Mouse (Mus musculus): Measurements from ENCODE around the gene Fgl2. TPM values are rescaled to one million over a fixed set of nuclear protein-coding genes. Genes with fewer than 3 reads are reported as not detected.

The Fgl2 gene
- total RNA-seq, 2 experiments from 2014 or later = 1.2 to 2.4 TPM

Other genes with a start within 250 kb of the Fgl2 start
- gene Gsap, start 186.4 kb upstream of the Fgl2 start, total RNA-seq (2021) = 1 to 10 TPM; 6.3 to 10.0 TPM
- gene Ccdc146, start 52.0 kb downstream of the Fgl2 start, total RNA-seq (2021) = under 1 TPM; 0.20 to 0.47 TPM
- gene Fam185a, start 52.3 kb downstream of the Fgl2 start, total RNA-seq (2021) = 10 to 100 TPM; 11.2 to 12.4 TPM
- under 1 TPM; 0.33 to 0.44 TPM for gene Lrrc17, start 170.9 kb downstream of the Fgl2 start, total RNA-seq (2021)